Mouse (Mus musculus) left cerebral cortex, postnatal 25 days (tissue): ENCODE results near the gene Spp1. TPM values are rescaled to one million over a fixed set of nuclear protein-coding genes. Genes with fewer than 3 reads are reported as not detected.

ENCODE experiments used
- DNase-seq, 2 experiments: peaks; one replicate each; pipeline ENCODE4 v3.0.0; 2022; ENCODE audit warnings: low spot score in 2 of 2, mixed read lengths in 1 of 2
- intact Hi-C: fragments of 180-260 bp; cut with DNase I; formaldehyde crosslinking; loops from one replicate; pipeline ENCODE4 v1.15.1; 2025
- total RNA-seq, 2 experiments: library from RNA; stranded (reverse); gene quantifications; 2 replicates each; pipeline ENCODE4 v1.2.3; 2021

Spp1 gene
- total RNA-seq, 2 experiments from 2014 or later: 9.5 to 10.7 TPM

- no peak for DNase-seq
- intact Hi-C loops: no loop called here
Observed at GRCm38 (mm10) chr5:104472371-104472770, 37.5 kb downstream of the Spp1 start.

- DNase-seq: no peak
- intact Hi-C loops: loop anchor here (10.0 kb wide), 1 partner anchor 844 kb away; no protein-coding TSS in a partner anchor
Observed at GRCm38 (mm10) chr5:104480367-104480766, 45.4 kb downstream of the Spp1 start.

- intact Hi-C loops: loop anchor here (10.0 kb wide), 1 partner anchor 842 kb away; no protein-coding TSS in a partner anchor
- DNase-seq: no peak
Observed at GRCm38 (mm10) chr5:104482856-104483255, 47.9 kb downstream of the Spp1 start.

Other genes with a start within 250 kb of the Spp1 start
- gene Dmp1, start 232.5 kb upstream of the Spp1 start, total RNA-seq: 1 to 10 TPM; 3.3 to 3.8 TPM
- gene Ibsp, start 135.9 kb upstream of the Spp1 start, total RNA-seq: under 1 TPM; 0.16 to 0.21 TPM
- gene Mepe, start 109.8 kb upstream of the Spp1 start, total RNA-seq: not detected
- gene Pkd2, start 24.3 kb downstream of the Spp1 start, total RNA-seq: 10 to 100 TPM; 22.4 to 24.8 TPM
- gene BC005561, start 73.2 kb downstream of the Spp1 start, total RNA-seq: 10 to 100 TPM; 13.8 to 15.3 TPM